Mouse (Mus musculus): ENCODE results near the gene St8sia1. TPM values are rescaled to one million over a fixed set of nuclear protein-coding genes. Genes with fewer than 3 reads are reported as not detected.

The St8sia1 gene
- polyA plus RNA-seq (2012; rRNA removed), result 0.32 TPM in 2 replicates

DNA sequence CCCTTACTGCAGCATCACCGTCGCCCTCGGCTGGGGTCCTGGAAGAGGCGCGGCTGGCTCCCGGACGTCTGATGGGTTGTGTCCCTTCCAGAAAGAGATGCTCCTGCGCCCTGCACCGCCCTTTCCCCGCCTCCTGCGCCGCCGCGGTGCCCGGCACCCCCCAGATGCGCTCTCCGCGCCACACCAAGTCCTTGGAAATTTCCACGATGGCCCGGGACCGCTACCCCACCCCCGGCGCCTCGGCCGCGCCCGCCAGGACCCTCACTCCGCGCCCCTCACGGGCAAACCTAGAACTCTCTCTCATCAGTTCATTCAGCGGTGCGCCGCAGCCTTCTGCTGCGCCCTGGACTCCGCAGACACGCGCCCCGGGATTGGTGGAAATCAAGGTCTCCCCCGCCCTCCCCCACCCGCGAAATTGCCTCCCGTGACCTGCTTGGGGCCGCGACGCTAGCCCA, at the start of gene St8sia1:
TSS of gene St8sia1 (minus strand) at position 377 of the 455 bp plus-strand sequence.

DNA sequence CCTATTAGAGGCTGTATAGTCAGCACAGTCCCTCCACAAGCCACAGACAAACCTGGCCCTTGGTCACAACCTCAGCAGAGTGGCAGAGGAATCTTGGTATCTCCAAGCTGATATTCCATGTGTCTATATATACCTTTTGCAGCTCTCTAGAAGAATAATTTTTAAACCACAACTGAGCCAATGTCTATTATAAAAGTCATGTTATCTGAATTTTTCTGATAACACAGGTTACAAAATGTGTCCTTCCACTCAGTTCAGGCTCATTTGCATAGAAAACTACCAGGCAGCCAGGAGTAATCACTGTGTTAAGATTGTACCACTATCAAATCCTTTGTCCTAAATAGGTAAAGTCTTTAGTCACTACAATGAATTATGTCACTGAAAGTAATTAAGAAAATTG, 159.8 kb downstream of the St8sia1 start, which contains the start of gene Sult6b2:
TSS of gene Sult6b2 (minus strand) at position 101 of the 400 bp plus-strand sequence.

Other genes with a start within 250 kb of the St8sia1 start
- 26.6 and 34.8 TPM in 2 replicates for gene Cmas, start 207.8 kb downstream of the St8sia1 start, polyA plus RNA-seq (2012; rRNA removed)
- gene Sult6b2, start 159.9 kb downstream of the St8sia1 start, polyA plus RNA-seq (2012; rRNA removed), result not detected in 2 replicates
- gene C2cd5, start 135.7 kb upstream of the St8sia1 start, polyA plus RNA-seq (2012; rRNA removed), result 8.1 and 10.9 TPM in 2 replicates
- 103 and 139 TPM in 2 replicates for gene Etnk1, start 202.8 kb upstream of the St8sia1 start, polyA plus RNA-seq (2012; rRNA removed)

Data from ovary, adult 2 months (tissue).